Mouse (Mus musculus) right cerebral cortex, postnatal 10 days (tissue): ENCODE measurements at regions not wholly inside any gene's neighbourhood (a gene's known extent, or its start where the extent isn't known, plus 50 kb on each side); places are given as distances from the start of the nearest gene placed in this dataset.

ENCODE experiments used
- DNase-seq, 2 experiments: peaks; one replicate each; pipeline ENCODE4 v3.0.0; 2021; ENCODE audit warnings: low spot score in 2 of 2

GRCm38 (mm10) chr2:131801212-131801611 lies 58.3 kb downstream of the Erv3 start:
- DNase-seq, result peak in 1 of 2 experiments; percentile 11

DNA sequence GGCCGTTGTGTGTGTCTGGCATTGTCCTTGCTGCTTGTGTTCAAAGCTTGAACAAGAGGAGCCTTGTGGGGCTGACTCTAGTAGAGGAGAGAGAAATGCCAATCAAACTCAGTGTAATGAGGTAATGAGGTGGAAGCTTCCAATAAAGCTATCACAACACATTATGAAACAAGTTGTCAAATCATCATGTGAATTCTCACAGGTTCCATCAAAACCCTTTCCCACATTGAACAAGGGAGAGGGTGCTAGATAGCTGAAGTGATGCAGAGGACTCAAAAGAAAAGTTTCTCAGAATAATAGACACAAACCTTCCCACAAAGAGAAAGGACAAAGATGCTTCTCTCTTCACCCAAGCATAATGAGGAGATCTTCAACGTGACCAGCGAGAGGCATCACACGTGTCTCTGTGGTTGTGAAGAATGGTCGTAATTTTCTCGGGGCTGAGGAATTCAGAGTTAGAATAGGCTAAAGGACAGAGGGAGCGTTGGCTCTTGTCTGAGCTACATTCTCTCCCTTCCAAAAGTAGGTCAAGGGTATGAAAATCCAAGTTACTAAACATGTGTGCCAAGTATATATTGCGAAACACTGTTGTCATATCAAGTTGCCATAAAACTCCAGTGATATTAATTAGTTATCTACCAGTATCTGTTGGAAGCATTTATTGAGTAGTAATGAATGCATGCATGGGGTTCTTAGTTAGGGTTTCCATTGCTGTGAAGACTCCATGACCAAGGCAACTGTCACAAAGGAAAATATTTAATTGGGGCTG lies 59.2 kb downstream of the Erv3 start:
- DNase-seq, result no peak

- no peak for DNase-seq
Measured at GRCm38 (mm10) chr2:131799486-131799885, 60.1 kb downstream of the Erv3 start.

- DNase-seq, result no peak
Measured at GRCm38 (mm10) chr2:131797001-131797693, 62.4 kb downstream of the Erv3 start.

DNA sequence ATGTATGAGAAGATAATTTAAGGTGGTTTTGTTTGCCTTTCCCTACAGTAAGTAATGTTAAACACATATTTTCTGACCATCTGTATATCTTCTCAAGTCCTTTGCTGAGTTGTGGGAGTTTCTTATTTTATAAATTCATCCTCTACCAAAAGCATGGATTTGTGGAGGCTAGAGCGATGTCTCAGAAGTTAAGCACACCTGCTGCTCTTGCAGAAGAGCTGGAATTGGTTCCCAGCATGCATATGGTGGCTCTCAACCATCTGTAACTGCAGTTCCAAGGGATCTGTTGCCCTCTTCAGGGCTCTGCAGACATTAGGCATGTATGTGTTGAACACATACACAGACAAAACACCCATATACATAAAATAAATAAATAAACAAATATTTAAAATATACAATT lies 84.2 kb downstream of the Erv3 start:
- DNase-seq, result no peak

- DNase-seq, result no peak
Measured at GRCm38 (mm10) chr2:131773691-131774090, 85.9 kb downstream of the Erv3 start.

GRCm38 (mm10) chr2:131772163-131772562 lies 87.4 kb downstream of the Erv3 start:
- no peak for DNase-seq

DNA sequence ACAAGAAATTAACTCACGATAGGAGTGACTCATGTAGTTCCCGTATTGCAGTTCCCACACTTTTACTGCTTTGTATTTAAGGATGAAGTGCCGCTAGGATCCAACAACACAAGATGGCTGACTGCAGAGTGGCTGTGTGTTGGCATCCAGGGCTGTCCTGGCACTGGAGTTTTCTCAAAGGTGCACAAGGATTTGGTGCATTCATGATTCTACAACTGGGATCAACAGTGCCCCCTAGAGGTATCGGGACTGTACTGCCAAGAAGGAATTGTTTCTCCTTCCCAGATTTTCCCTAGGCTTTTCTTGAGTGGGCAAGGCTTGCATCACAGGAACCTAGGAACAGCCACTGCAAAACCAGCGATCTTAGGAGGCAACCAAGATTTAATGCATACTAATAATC lies 88.7 kb downstream of the Erv3 start:
- DNase-seq, result peak; percentile 49 to 58

DNA sequence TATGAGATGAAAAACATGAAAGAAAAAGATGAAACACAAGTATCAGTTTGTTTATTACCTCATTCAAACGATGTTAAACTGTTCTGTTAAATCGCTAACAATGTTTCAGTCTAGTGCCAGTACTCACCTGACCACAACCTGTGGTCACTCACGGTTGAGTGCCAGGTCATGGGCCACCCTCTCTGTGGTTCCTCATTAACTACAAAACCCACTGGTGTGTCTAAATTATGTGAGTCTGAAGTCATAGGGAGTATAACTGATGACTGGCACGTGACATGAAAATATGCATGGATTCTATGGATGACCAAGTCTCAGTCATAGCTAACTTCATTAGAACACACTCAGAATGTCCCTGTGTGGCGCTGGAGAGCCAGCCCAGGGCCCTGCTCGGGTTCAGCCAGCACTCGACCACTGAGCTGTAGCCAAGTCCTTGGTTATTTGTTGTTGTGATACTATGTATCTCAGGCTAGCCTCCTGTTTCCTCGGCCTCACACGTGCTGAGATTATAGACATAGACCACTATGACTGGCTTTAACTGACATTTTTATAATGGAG lies 89.8 kb downstream of the Erv3 start:
- no peak for DNase-seq

DNA sequence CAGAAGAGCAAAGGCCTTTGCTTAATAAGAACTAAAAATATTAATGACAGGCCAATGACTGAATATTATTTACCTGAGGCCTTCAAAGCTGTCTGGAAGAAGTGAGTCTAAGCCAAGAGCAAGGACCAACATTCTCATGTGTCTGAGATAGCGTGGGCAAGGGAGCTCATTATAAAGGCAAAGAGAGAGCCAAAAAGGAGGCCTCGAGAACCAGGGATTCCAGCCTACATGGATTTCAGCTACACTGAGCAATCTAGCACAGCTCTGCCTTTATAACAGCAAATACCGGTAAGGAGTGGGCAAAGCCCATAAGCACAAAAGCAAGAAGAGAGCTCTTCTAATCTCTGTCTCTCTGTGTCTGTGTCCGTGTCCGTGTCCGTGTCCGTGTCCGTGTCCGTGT lies 93.0 kb downstream of the Erv3 start:
- DNase-seq, result no peak

- DNase-seq, result no peak
Measured at GRCm38 (mm10) chr2:131761507-131761906, 98.0 kb downstream of the Erv3 start.

DNA sequence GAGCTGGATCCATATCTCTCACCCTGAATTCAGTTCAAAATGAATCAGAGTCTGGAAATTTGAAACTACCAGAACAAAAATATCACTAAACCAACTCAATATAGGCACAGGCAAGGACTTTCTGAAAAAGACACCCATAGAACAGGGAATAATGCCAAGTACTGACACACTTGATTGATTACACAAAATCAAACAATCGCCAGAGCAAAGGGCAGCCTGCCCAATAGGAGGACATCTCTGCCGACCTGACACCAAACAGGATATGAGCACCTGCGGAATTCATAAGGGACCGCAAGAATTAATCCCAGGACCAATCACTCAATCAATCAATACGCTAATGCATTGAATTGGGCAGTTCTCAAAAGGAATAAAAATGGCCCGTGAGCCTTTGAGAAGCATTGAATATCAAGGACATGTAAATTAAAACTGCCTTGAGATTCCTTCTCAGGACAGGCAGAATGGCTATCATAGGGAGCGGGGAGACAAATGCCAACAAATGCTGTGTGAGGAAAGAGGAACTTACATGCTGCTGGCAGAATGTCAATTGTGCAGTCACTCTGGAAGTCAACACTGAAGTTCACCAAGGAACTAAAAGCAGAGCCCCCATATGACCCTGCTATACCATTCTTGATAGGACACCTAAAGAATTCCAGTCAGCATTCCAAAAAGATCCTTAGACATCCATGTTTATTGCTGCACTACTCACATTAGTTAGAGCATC lies 102.2 kb downstream of the Erv3 start:
- DNase-seq, result no peak

DNA sequence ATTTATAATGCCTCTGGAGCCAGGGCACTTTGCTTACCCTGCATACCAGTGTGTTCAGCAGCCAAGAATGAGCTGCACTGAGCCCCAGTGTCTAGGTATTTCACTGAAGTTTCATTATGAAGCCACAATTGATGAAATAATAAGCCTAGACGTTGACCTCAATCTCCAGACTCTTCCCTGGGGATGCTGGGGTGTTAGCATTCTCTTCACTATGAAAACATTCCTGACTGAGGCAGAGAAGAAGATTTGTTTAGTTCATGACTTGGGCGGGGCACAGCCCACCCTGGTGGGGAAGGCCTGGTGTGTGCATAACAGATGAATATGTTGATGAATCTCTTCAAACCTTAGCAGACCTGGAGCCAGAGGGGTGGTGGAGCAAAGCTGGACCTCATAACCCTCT lies 104.4 kb downstream of the Erv3 start:
- no peak for DNase-seq

- no peak for DNase-seq
Measured at GRCm38 (mm10) chr2:131753436-131753835, 106.1 kb downstream of the Erv3 start.

DNA sequence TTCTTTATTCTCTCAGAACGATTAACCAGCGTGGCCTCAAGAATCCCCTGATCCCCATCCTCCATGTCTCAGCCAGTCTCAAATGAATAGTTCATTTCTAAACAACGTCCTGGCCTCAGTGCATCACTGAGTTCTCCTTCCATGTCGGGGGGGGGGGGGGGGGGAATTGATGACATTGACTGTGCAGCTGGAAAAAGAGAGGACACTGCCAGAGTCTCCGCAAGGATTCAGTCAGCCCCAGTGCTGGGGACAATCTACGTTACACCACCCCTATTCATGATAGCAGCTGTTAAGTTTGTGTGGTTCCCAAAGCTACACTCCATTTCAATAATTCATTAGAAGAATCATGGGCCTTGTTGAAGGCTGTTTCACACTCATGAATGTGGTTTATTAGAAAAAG lies 108.9 kb downstream of the Erv3 start:
- no peak for DNase-seq

- DNase-seq, result no peak
Measured at GRCm38 (mm10) chr2:131750206-131750605, 109.3 kb downstream of the Erv3 start.

DNA sequence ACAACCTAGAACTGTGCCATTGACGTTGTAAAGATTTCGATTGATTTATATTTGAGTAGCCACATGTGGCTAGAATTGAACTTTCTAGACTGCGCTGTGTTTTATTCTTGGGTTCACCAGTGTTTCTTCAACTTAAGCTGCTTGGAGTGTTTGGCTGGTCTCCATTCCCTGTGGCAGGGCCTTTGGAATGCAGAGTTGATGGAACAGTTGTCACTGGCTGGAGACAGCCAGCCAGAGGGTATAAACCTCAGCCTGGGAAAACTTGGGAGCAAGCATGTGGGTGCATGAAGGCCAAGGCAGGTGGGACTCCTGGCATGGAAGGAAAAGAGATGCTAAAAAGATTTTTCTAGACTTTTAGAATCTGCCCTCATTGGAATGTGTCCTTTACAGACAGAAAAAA lies 109.8 kb downstream of the Erv3 start:
- no peak for DNase-seq

- DNase-seq, result peak; percentile 65 to 84
Measured at GRCm38 (mm10) chr2:131748791-131749190, 110.8 kb downstream of the Erv3 start.

GRCm38 (mm10) chr2:131747707-131748106 lies 111.8 kb downstream of the Erv3 start:
- no peak for DNase-seq

- no peak for DNase-seq
Measured at GRCm38 (mm10) chr2:131745381-131745895, 114.1 kb downstream of the Erv3 start.

DNA sequence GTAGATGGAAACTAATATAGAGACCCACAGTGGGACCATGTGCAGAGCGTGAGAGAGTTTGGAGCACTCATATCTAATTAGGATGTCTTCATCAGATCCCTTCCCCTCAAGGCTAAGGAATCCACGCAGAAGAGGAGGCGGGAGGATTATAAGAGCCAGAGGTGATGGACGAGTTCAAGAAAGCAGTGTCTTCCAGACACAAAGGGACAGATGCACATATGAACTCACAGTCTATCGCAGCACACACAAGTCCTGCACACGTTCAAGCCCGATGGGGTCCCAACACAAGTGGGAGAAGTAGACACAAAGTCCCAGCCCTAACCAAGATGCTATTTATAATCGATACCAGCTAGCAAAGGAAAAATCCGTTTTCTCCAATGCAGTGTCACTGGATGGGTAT lies 114.6 kb downstream of the Erv3 start:
- DNase-seq, result no peak

DNA sequence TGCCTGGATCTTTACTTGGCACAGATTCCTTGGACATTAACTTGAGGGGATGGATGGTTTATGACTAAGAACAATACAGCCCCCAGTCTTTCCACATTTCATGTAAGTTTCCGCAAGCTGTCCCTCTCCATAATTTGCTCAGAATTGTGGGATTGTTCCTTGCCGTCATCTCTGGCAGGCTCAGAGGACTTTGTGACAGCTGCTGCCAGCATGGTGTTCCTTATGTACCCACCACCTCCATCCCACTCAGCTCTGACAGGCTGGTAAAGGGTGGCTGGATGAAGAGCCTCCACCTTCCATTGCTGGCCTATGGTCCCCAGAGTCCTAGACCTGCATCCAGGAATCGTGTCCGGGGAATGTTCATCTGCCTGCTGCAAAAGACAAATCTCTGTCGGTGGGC lies 119.1 kb downstream of the Erv3 start:
- peak in 1 of 2 experiments; percentile 28 for DNase-seq
